Mouse (Mus musculus) liver, embryonic 11.5 days (tissue): ENCODE results near the gene Anapc16. TPM values are rescaled to one million over a fixed set of nuclear protein-coding genes. Genes with fewer than 3 reads are reported as not detected.
A peak's percentile ranks its signal among the peaks of the same experiment; 100 is the strongest.

Experiments
- ATAC-seq: fragments of 200-750 bp; cut with Nextera tagmentation; replicated peaks from 2 replicates; pipeline ENCODE4 v1.8.0; 2017; ENCODE audit warnings: moderate number of reproducible peaks, mild to moderate bottlenecking, moderate TSS enrichment, moderate library complexity; ENCODE audit not compliant: low FRiP score
- DNase-seq: peaks from one replicate; pipeline ENCODE4 v3.0.0-alpha.2; 2017; ENCODE audit warnings: low spot score
- H3K27ac ChIP-seq: fragments of 300-500 bp; sonication (generic); 2 replicates; pipeline ENCODE4 v1.5.1; 2014; ENCODE audit warnings: mild to moderate bottlenecking, low read depth, low read length, control low read depth
- H3K27me3 ChIP-seq: fragments of 300-500 bp; sonication (generic); replicated peaks from 2 replicates; pipeline ENCODE4 v1.6.1; 2014; ENCODE audit warnings: low read length, mixed read lengths; ENCODE audit not compliant: control insufficient read depth, insufficient read depth
- H3K36me3 ChIP-seq: fragments of 300-500 bp; sonication (generic); 2 replicates; pipeline ENCODE4 v1.6.1; 2014; ENCODE audit warnings: mild to moderate bottlenecking, low read length, moderate library complexity, mixed read lengths; ENCODE audit not compliant: control insufficient read depth, insufficient read depth
- H3K4me1 ChIP-seq: fragments of 300-500 bp; sonication (generic); replicated peaks from 2 replicates; pipeline ENCODE4 v1.6.1; 2014; ENCODE audit warnings: low read length, mixed read lengths; ENCODE audit not compliant: control insufficient read depth, insufficient read depth
- H3K4me2 ChIP-seq: fragments of 300-500 bp; sonication (generic); 2 replicates; pipeline ENCODE4 v1.6.1; 2014; ENCODE audit warnings: mild to moderate bottlenecking, control low read depth, moderate library complexity
- H3K4me3 ChIP-seq: fragments of 300-500 bp; sonication (generic); 2 replicates; pipeline ENCODE4 v1.5.1; 2014; ENCODE audit warnings: low read depth, low read length, control low read depth
- H3K9ac ChIP-seq: fragments of 300-500 bp; sonication (generic); 2 replicates; pipeline ENCODE4 v1.6.1; 2014; ENCODE audit warnings: low read depth, low read length, control low read depth
- H3K9me3 ChIP-seq: fragments of 300-500 bp; sonication (generic); 2 replicates; pipeline ENCODE4 v1.6.1; 2016; ENCODE audit warnings: low read length, inconsistent platforms, mixed read lengths; ENCODE audit not compliant: control insufficient read depth
- WGBS: fragments of 180-500 bp; shearing (Covaris S2); extraction: QIAGEN DNeasy Blood & Tissue Kit; methylation state at CpG from one replicate; pipeline ENCODE4 v1.1.7; 2014; 5-methylcytosine and 5-hydroxymethylcytosine counted together
- polyA plus RNA-seq: library from polyadenylated mRNA; unstranded; fragments of >200 nt; fragmentation: Nextera tagmentation; extraction: Ambion mirVana; gene quantifications from 2 replicates; pipeline ENCODE4 v1.2.1, GENCODE M21; 2014

Gene Anapc16
- polyA plus RNA-seq, 1 experiment from 2014 or later, result 77.4 TPM

DNA sequence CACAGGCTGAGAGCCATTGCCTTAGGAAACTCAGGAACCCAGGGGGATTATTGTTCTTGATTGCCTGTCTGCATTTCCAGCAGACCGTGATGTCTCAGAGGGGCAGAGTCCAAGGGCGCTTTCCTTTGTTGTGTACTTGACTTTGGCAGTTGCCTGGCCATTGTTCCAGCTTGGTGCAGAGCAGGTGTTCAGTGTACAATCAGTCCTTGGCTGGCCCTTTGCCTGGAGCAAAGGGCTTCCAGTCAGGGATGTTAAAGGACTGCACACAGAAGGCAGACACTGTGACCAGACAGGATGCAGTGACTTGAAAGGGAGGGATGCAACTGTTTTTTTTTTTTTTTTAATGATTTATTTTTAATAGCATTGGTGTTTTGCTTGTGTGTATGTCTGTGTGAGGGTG is 30.4 kb downstream of the Anapc16 start:
- no peak overlapping the region for H3K4me2 ChIP-seq
- ATAC-seq (no peak), DNase-seq (no peak)
- H3K27me3 ChIP-seq, result peaks cover 10% of the 10 kb centered on the region
- H3K9ac ChIP-seq, result no peak overlapping the region
- H3K27ac ChIP-seq, result no peak overlapping the region
- no peaks in the 10 kb centered on the region for H3K9me3 ChIP-seq
- H3K4me1 ChIP-seq, result peaks cover 37% of the 10 kb centered on the region
- 81% methylated on average over 2 of the region's 2 CpGs for WGBS
- H3K36me3 ChIP-seq, result no peaks in the 10 kb centered on the region
- H3K4me3 ChIP-seq, result no peak overlapping the region

DNA sequence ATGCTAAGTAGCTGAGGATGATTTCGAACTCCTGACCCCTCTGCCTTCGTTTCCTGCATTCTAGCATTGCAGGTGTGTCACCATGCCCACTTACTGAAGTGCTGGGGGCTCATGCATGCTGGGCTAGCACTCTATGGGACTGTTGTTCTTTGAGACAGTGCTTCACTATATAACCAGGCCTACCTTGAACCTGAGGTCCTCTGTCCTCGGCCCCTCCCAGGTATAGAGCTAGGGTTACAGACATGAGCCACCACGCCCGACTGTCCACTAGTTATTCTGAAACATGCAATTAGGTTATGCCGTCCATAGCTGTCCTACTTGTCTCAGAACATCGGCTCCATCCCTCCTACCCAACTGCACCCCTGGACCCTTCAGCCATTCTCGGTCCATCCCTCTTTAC is 31.1 kb downstream of the Anapc16 start:
- Histone ChIP-seq H3K4me1 (peaks cover 37% of the 10 kb centered on the region), H3K9ac (no peak overlapping the region), H3K27me3 (peaks cover 10% of the 10 kb centered on the region), H3K9me3 (no peaks in the 10 kb centered on the region), H3K4me2 (no peak overlapping the region), H3K36me3 (no peaks in the 10 kb centered on the region), H3K27ac (no peak overlapping the region), H3K4me3 (no peak overlapping the region)
- WGBS, result 86% methylated on average over 8 of the region's 8 CpGs
- DNase-seq (no peak), ATAC-seq (no peak)

DNA sequence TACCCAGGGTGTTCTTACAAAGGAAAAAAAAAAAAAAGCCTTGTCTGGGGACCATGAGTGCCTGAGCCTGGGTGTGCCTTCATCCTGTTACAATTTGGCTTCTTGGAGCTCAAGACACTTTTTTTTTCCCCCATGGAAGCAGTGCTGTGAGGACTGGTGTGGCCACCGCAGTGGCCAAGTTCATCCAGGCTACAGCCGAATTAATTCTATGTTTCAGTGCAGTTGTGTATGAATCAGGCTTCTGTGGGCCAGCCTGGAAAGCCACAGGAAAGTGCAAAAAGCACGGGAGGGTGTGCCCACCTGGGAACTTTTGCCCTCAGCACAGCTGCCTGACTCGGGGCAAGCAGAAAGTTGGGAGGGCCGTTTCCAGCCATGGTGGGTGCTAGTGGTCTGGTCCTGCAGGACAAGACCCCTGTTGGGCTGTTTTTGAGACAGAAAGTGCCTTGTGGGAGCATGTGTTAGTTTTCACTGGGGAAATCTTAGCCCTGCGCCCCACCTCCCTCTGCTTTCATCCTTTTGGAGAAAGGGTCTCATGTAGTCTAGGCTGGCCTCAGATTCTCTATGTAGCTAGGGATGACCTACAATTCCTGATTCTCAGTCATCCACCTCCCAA is 32.4 kb downstream of the Anapc16 start:
- 23% methylated on average over 6 of the region's 6 CpGs for WGBS
- Histone ChIP-seq H3K9me3 (no peaks in the 10 kb centered on the region), H3K4me1 (peaks cover 37% of the 10 kb centered on the region), H3K27ac (0 out of 2 replicates have a peak overlapping the region, but pooled peaks have one; percentile 2), H3K36me3 (no peaks in the 10 kb centered on the region), H3K4me2 (peak overlapping the region; percentile 65), H3K9ac (peak overlapping the region; percentile 42; the same call in 1 of the 2 replicates), H3K4me3 (peak overlapping the region; percentile 39), H3K27me3 (peaks cover 10% of the 10 kb centered on the region)
- DNase-seq (no peak), ATAC-seq (no peak)

DNA sequence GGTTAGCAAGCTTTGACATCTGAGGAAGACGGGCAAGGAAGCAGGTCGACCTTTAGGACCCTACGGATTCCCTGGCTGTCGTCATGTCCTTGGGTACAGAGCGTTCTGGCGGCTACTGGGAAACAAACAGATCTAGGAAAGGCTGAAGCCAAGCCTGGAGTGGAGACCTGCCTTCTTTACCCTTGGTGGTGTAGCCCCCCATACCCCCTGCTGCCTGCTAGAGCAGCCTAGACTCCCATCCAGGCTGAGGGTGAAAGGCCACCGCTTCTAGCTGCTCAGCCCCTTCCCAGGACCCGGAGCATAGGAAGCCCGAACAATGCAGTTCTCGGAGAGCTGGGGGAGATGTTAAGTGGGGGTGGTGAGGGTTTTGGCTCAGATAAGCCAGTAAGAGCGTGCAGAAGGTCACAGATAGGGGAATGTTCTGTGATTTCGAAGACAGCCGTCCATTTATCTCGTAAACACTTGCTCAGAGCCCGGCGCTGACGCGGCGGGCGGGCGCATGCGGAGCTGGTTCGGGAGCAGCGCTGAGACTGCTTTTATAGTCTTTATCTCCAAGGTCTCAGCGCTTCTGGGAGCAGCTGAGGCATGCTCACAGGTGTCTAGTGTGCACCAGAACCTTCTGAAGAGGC is 33.0 kb downstream of the Anapc16 start:
- DNase-seq (peak; percentile 71), ATAC-seq (peak; percentile 87)
- Histone ChIP-seq H3K4me2 (peak overlapping the region; percentile 65), H3K27me3 (peaks cover 10% of the 10 kb centered on the region), H3K36me3 (no peaks in the 10 kb centered on the region), H3K27ac (0 out of 2 replicates have a peak overlapping the region, but pooled peaks have one; percentile 2), H3K9me3 (no peaks in the 10 kb centered on the region), H3K4me3 (peak overlapping the region; percentile 39), H3K9ac (peak overlapping the region; percentile 42), H3K4me1 (peaks cover 34% of the 10 kb centered on the region)
- under 1% methylated on average over 25 of the region's 25 CpGs for WGBS

DNA sequence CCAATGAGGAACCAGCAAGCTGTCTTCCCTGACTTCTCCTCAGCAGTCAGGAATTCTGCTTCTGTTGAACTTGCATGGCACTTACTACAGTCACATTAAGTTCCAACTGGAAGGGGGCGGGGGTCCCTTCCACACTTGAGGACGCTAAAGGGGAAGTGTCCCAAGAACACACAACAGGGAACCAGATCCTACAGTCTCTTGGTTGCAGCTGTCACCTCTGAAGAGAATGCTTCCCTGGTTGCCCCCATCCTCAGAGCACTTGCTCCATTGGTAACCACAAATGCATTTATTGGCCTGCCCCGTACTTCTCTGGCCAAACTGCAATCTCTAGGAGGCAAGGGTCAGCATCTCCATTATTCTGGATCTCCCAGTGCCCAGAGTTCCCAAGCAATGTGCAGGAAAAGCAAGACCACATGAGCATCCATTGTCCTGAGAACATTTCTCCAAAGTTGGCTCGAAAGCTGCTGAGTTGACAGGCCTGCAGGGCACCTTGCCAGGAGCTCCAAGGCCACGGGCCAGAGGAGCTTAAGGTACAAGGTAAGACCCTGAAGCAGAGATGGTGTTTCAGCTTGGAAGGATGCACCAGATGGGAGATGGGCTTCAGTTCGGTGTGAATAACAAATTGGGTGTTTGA is 35.5 kb downstream of the Anapc16 start:
- DNase-seq, result no peak
- H3K27me3 ChIP-seq, result peaks cover 10% of the 10 kb centered on the region
- H3K36me3 ChIP-seq, result no peaks in the 10 kb centered on the region
- peaks cover 19% of the 10 kb centered on the region for H3K4me1 ChIP-seq
- no peak overlapping the region for H3K4me3 ChIP-seq
- ATAC-seq, result no peak
- no peak overlapping the region for H3K27ac ChIP-seq
- WGBS, result 72% methylated on average over 6 of the region's 6 CpGs
- H3K4me2 ChIP-seq, result no peak overlapping the region
- H3K9me3 ChIP-seq, result no peaks in the 10 kb centered on the region
- H3K9ac ChIP-seq, result no peak overlapping the region

DNA sequence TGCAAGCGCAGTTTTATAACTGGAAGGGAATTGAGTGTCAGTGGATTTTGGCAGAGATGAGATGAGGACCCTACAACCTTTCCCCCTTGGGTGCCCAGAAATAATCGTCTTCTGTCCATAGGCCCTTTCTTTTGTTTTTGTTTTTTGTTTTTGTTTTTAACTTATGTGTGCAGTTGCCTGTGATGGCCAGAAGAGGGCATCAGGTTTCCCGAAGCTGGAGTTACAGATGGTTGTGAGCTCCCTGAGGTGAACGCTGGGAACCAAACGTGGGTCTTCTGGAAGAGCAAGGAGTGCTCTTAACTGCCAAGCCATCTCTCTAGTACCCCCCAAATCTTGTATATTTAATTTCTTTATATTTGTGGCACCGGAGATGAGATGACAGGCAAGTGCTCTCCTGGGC is 36.2 kb downstream of the Anapc16 start:
- no peak for ATAC-seq
- H3K4me1 ChIP-seq, result peaks cover 19% of the 10 kb centered on the region
- H3K36me3 ChIP-seq, result no peaks in the 10 kb centered on the region
- peaks cover 8% of the 10 kb centered on the region for H3K27me3 ChIP-seq
- WGBS, result 86% methylated on average over 6 of the region's 6 CpGs
- H3K27ac ChIP-seq, result no peak overlapping the region
- no peaks in the 10 kb centered on the region for H3K9me3 ChIP-seq
- no peak overlapping the region for H3K4me3 ChIP-seq
- H3K4me2 ChIP-seq, result no peak overlapping the region
- H3K9ac ChIP-seq, result no peak overlapping the region
- no peak for DNase-seq

DNA sequence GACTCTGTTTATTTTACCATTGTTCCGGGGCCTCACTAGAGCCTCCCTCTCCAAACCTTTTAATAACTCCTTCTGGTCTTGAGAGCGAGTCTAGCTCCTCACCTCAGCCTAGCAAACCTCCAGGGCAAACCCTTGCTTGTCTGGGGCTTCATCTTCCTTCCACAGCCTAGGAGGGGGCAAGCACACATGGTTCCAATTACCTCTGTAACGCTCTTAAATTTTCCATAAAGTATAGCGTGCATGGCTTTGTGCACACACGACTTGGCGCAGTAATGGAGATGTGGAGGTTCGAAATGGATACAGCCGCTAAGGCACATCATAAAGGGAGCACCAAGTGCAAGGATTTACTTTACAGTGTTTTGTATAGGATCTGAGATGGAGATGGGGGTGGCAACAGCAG is 37.1 kb downstream of the Anapc16 start:
- Histone ChIP-seq H3K9ac (no peak overlapping the region), H3K27ac (no peak overlapping the region)

DNA sequence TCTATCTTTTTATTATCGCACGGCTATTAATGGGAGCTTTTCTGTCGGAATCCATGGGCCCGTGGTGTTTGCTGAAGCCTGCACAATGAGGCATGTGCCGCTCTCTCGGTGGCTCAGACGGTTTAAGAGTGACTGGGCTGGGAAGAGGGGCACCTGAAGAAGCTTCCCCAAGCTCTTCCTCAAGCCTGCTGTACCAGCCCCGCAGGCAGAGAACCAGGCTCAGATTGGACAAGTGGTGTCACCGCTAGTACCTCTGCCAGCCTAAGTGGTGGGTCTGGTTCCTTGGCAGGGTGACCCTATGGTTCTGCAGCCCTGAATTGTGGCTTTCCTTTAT is 37.6 kb downstream of the Anapc16 start:
- 52% methylated on average over 9 of the region's 9 CpGs for WGBS
- H3K27me3 ChIP-seq, result no peaks in the 10 kb centered on the region
- ATAC-seq (no peak), DNase-seq (no peak)
- H3K9ac ChIP-seq, result no peak overlapping the region
- no peaks in the 10 kb centered on the region for H3K9me3 ChIP-seq
- no peaks in the 10 kb centered on the region for H3K36me3 ChIP-seq
- no peak overlapping the region for H3K4me2 ChIP-seq
- H3K27ac ChIP-seq, result peak overlapping the region; percentile 38; the same call in 1 of the 2 replicates
- H3K4me3 ChIP-seq, result no peak overlapping the region
- H3K4me1 ChIP-seq, result peaks cover 9% of the 10 kb centered on the region

More for the DNA sequence above, 37.1 kb downstream of the Anapc16 start:
- no peaks in the 10 kb centered on the region for H3K36me3 ChIP-seq
- 83% methylated on average over 8 of the region's 8 CpGs for WGBS
- DNase-seq (no peak), ATAC-seq (no peak)
- H3K4me1 ChIP-seq, result peaks cover 14% of the 10 kb centered on the region
- H3K4me2 ChIP-seq, result no peak overlapping the region
- no peaks in the 10 kb centered on the region for H3K9me3 ChIP-seq
- no peak overlapping the region for H3K4me3 ChIP-seq
- peaks cover under 1% of the 10 kb centered on the region; the same call in 1 of the 2 replicates for H3K27me3 ChIP-seq
